Comparison of ENCODE assay signal across 8 mouse cellular contexts in genomic region chr16:91688619-91689334, GRCm38 (mm10). TPM values are rescaled to one million over a fixed set of nuclear protein-coding genes. Genes with fewer than 3 reads are reported as not detected.
DNase-seq lines count a peak whose midpoint lies in the region; ATAC-seq and TF ChIP-seq lines count a peak whose summit lies in the region.

TSS of gene Donson (minus strand) at chr16:91688770.

- peak within 1 kb of the TSS; percentile 85 for H3K4me2 ChIP-seq in forebrain, embryonic 12.5 days
- H3K4me2 ChIP-seq in heart, postnatal 0 days (ENCODE audit: low read depth, low read length), result peak within 1 kb of the TSS; percentile 99
- H3K4me2 ChIP-seq in liver, embryonic 15.5 days, result peak within 1 kb of the TSS; percentile 95
- H3K4me2 ChIP-seq in neural tube, embryonic 11.5 days (ENCODE audit: low read depth), result peak within 1 kb of the TSS; percentile 81
- peak within 1 kb of the TSS; percentile 64 for H3K4me2 ChIP-seq in stomach, embryonic 16.5 days (ENCODE audit: low read depth, low read length)

- peaks cover 6% of the 10 kb centered on the region; the same call in 1 of the 2 replicates for H3K36me3 ChIP-seq in ES-Bruce4 (ENCODE audit: control insufficient read depth, insufficient read depth, low read length, poor library complexity, severe bottlenecking)
- peaks cover 24% of the 10 kb centered on the region for H3K36me3 ChIP-seq in forebrain, embryonic 12.5 days (replicated peaks)
- peaks cover 22% of the 10 kb centered on the region for H3K36me3 ChIP-seq in heart, postnatal 0 days (replicated peaks; ENCODE audit: control insufficient read depth, insufficient read depth, low read length)
- peaks cover 43% of the 10 kb centered on the region for H3K36me3 ChIP-seq in liver, embryonic 15.5 days (replicated peaks)
- peaks cover 6% of the 10 kb centered on the region for H3K36me3 ChIP-seq in neural tube, embryonic 11.5 days (ENCODE audit: control insufficient read depth, insufficient read depth, low read length)
- H3K36me3 ChIP-seq in stomach, embryonic 16.5 days (ENCODE audit: control insufficient read depth, insufficient read depth, low read length), result peaks cover 5% of the 10 kb centered on the region; the same call in 1 of the 2 replicates

- no peak for TF ChIP-seq CTCF in ES-Bruce4 (IDR thresholded peaks at IDR 0.05; ENCODE audit: low read depth, low read length)
- TF ChIP-seq CTCF in heart, postnatal 0 days (IDR thresholded peaks at IDR 0.05; ENCODE audit: low read depth), result no peak

- ATAC-seq in forebrain, embryonic 12.5 days (ENCODE audit: low FRiP score), result peak; percentile 100
- ATAC-seq in heart, postnatal 0 days (ENCODE audit: insufficient read depth, low read depth), result peak; percentile 99
- ATAC-seq in liver, embryonic 15.5 days (ENCODE audit: insufficient read depth), result peak; percentile 98
- peak; percentile 99 for ATAC-seq in neural tube, embryonic 11.5 days (ENCODE audit: insufficient read depth, low FRiP score, low TSS enrichment)
- ATAC-seq in stomach, embryonic 16.5 days (ENCODE audit: insufficient read depth, low FRiP score), result peak; percentile 99

- H3K4me1 ChIP-seq in ES-Bruce4 (ENCODE audit: control insufficient read depth, insufficient read depth, low read length), result peaks cover 2% of the 10 kb centered on the region
- peaks cover 20% of the 10 kb centered on the region for H3K4me1 ChIP-seq in forebrain, embryonic 12.5 days
- H3K4me1 ChIP-seq in heart, postnatal 0 days (ENCODE audit: control insufficient read depth, insufficient read depth), result peaks cover 9% of the 10 kb centered on the region; the same call in 1 of the 2 replicates
- H3K4me1 ChIP-seq in liver, embryonic 15.5 days (replicated peaks), result peaks cover 43% of the 10 kb centered on the region
- peaks cover 8% of the 10 kb centered on the region; the same call in 1 of the 2 replicates for H3K4me1 ChIP-seq in neural tube, embryonic 11.5 days (ENCODE audit: control insufficient read depth, insufficient read depth, low read length)
- H3K4me1 ChIP-seq in stomach, embryonic 16.5 days (ENCODE audit: control insufficient read depth, insufficient read depth, low read length), result peaks cover 13% of the 10 kb centered on the region

- H3K9me3 ChIP-seq in ES-Bruce4 (replicated peaks; ENCODE audit: control insufficient read depth, insufficient read depth, low read length, poor library complexity, severe bottlenecking), result no peaks in the 10 kb centered on the region
- H3K9me3 ChIP-seq in forebrain, embryonic 12.5 days, result no peaks in the 10 kb centered on the region
- no peaks in the 10 kb centered on the region for H3K9me3 ChIP-seq in heart, postnatal 0 days (replicated peaks; ENCODE audit: control insufficient read depth, low read length)
- H3K9me3 ChIP-seq in liver, embryonic 15.5 days (replicated peaks), result no peaks in the 10 kb centered on the region
- no peaks in the 10 kb centered on the region for H3K9me3 ChIP-seq in neural tube, embryonic 11.5 days (ENCODE audit: control insufficient read depth, low read length)
- H3K9me3 ChIP-seq in stomach, embryonic 16.5 days (replicated peaks; ENCODE audit: control insufficient read depth, low read length), result no peaks in the 10 kb centered on the region

- under 1% methylated on average over 54 of the region's 71 CpGs for WGBS in forebrain, embryonic 12.5 days
- WGBS in heart, postnatal 0 days, result under 1% methylated on average over 65 of the region's 71 CpGs
- 1% methylated on average over 71 of the region's 71 CpGs for WGBS in liver, embryonic 15.5 days (ENCODE audit: insufficient replicate concordance)
- under 1% methylated on average over 54 of the region's 71 CpGs for WGBS in neural tube, embryonic 11.5 days
- WGBS in stomach, embryonic 16.5 days, result under 1% methylated on average over 71 of the region's 71 CpGs

- DNase-seq in c-Kit-positive CD71-positive TER-119-positive erythroid progenitor cells, embryonic 14.5 days (ENCODE audit: low spot score), result peak; percentile 91
- DNase-seq in heart, postnatal 0 days (ENCODE audit: low spot score), result peak; percentile 84
- peak; percentile 97 to 98 for DNase-seq in kidney, postnatal 4 days
- peak; percentile 96 for DNase-seq in neural tube, embryonic 11.5 days (ENCODE audit: low spot score)

- H3K9ac ChIP-seq in ES-Bruce4 (ENCODE audit: low read depth, poor library complexity, severe bottlenecking), result peak within 1 kb of the TSS; percentile 85
- H3K9ac ChIP-seq in forebrain, embryonic 12.5 days, result peak within 1 kb of the TSS; percentile 95
- H3K9ac ChIP-seq in heart, postnatal 0 days (replicated peaks; ENCODE audit: low read depth, low read length), result peak within 1 kb of the TSS; percentile 84
- peak within 1 kb of the TSS; percentile 100 for H3K9ac ChIP-seq in liver, embryonic 15.5 days
- H3K9ac ChIP-seq in neural tube, embryonic 11.5 days (ENCODE audit: low read length), result peak within 1 kb of the TSS; percentile 92
- peak within 1 kb of the TSS; percentile 91 for H3K9ac ChIP-seq in stomach, embryonic 16.5 days (ENCODE audit: low read length)

- H3K4me3 ChIP-seq in ES-Bruce4 (ENCODE audit: low read depth, low read length), result peak within 1 kb of the TSS; percentile 79
- peak within 1 kb of the TSS; percentile 91 for H3K4me3 ChIP-seq in forebrain, embryonic 12.5 days (replicated peaks)
- H3K4me3 ChIP-seq in heart, postnatal 0 days (ENCODE audit: low read depth, low read length), result peak within 1 kb of the TSS; percentile 93
- peak within 1 kb of the TSS; percentile 99 for H3K4me3 ChIP-seq in liver, embryonic 15.5 days (replicated peaks)
- H3K4me3 ChIP-seq in neural tube, embryonic 11.5 days (ENCODE audit: low read depth, low read length), result peak within 1 kb of the TSS; percentile 91
- peak within 1 kb of the TSS; percentile 85 for H3K4me3 ChIP-seq in stomach, embryonic 16.5 days (replicated peaks; ENCODE audit: low read length)

- TF ChIP-seq EP300 in ES-Bruce4 (IDR thresholded peaks at IDR 0.05; ENCODE audit: insufficient read depth, low read depth, low read length), result no peak
- no peak for TF ChIP-seq EP300 in heart, postnatal 0 days (IDR thresholded peaks at IDR 0.05; ENCODE audit: low read depth)

- peak within 1 kb of the TSS; percentile 27 for H3K27ac ChIP-seq in ES-Bruce4 (ENCODE audit: insufficient read depth, low read length)
- peak within 1 kb of the TSS; percentile 88 for H3K27ac ChIP-seq in forebrain, embryonic 12.5 days
- peak within 1 kb of the TSS; percentile 78 for H3K27ac ChIP-seq in heart, postnatal 0 days (ENCODE audit: low read depth)
- H3K27ac ChIP-seq in liver, embryonic 15.5 days (replicated peaks), result peak within 1 kb of the TSS; percentile 96
- peak within 1 kb of the TSS; percentile 76 for H3K27ac ChIP-seq in neural tube, embryonic 11.5 days (ENCODE audit: low read depth, low read length)
- H3K27ac ChIP-seq in stomach, embryonic 16.5 days (ENCODE audit: low read length), result peak within 1 kb of the TSS; percentile 70

- no peaks in the 10 kb centered on the region for H3K27me3 ChIP-seq in ES-Bruce4 (ENCODE audit: control insufficient read depth, insufficient read depth, low read length, poor library complexity, severe bottlenecking)
- no peaks in the 10 kb centered on the region for H3K27me3 ChIP-seq in forebrain, embryonic 12.5 days
- no peaks in the 10 kb centered on the region for H3K27me3 ChIP-seq in heart, postnatal 0 days (ENCODE audit: control insufficient read depth, insufficient read depth, low read length)
- H3K27me3 ChIP-seq in liver, embryonic 15.5 days, result no peaks in the 10 kb centered on the region
- H3K27me3 ChIP-seq in neural tube, embryonic 11.5 days (ENCODE audit: control insufficient read depth, insufficient read depth, low read length), result no peaks in the 10 kb centered on the region
- H3K27me3 ChIP-seq in stomach, embryonic 16.5 days (ENCODE audit: control insufficient read depth, insufficient read depth, low read length), result no peaks in the 10 kb centered on the region

- peak; percentile 80 for TF ChIP-seq POLR2A in ES-Bruce4 (IDR thresholded peaks at IDR 0.05; ENCODE audit: insufficient read depth, low read length)

RNA-seq across cellular contexts. Expression of gene Donson, which starts in this region (rescaled TPM):
- polyA plus RNA-seq in ES-Bruce4 (2011; ENCODE audit: insufficient read depth, insufficient read length, low read depth, missing spikeins), result 44.3 and 46.4 TPM in 2 replicates
- 34.0 and 36.6 TPM in 2 replicates for polyA plus RNA-seq in forebrain, embryonic 12.5 days (2016; fragmentation: Nextera tagmentation; extraction: Ambion mirVana)
- 4.9 and 6.0 TPM in 2 replicates for total RNA-seq in heart, postnatal 0 days (2014; rRNA removed; ENCODE audit: low replicate concordance)
- 4.7 and 5.0 TPM in 2 replicates for polyA plus RNA-seq in heart, postnatal 0 days (2015; fragmentation: Nextera tagmentation; extraction: Ambion mirVana)
- polyA plus RNA-seq in liver, embryonic 15.5 days (2015; fragmentation: Nextera tagmentation; extraction: Ambion mirVana), result 32.8 and 34.7 TPM in 2 replicates
- 33.7 and 36.3 TPM in 2 replicates for polyA plus RNA-seq in neural tube, embryonic 11.5 days (2014; fragmentation: Nextera tagmentation; extraction: Ambion mirVana)
- 11.7 and 16.9 TPM in 2 replicates for polyA plus RNA-seq in stomach, embryonic 16.5 days (2015; fragmentation: Nextera tagmentation; extraction: Ambion mirVana)

Comparison
In these comparisons a context has a peak if more than half of its experiments do, and no peak if none do; other contexts are left out.
1. Peak in every context shown above with its lines: DNase-seq, ATAC-seq, H3K4me3 ChIP-seq and H3K27ac ChIP-seq.
2. H3K27ac ChIP-seq: peak in every context shown above with its lines; median percentile 96 in liver, embryonic 15.5 days; 88 in forebrain, embryonic 12.5 days; 78 in heart, postnatal 0 days; 76 in neural tube, embryonic 11.5 days; 70 in stomach, embryonic 16.5 days; 27 in ES-Bruce4.